Mouse (Mus musculus) midbrain, embryonic 10.5 days (tissue): Measurements from ENCODE around the gene Arhgef2. TPM values are rescaled to one million over a fixed set of nuclear protein-coding genes. Genes with fewer than 3 reads are reported as not detected.

Source experiments
- DNase-seq: peaks from one replicate; pipeline ENCODE4 v3.0.0-alpha.2; 2017; ENCODE audit warnings: low spot score
- H3K27ac ChIP-seq: fragments of 300-500 bp; sonication (generic); replicated peaks from 2 replicates; pipeline ENCODE4 v1.5.1; 2016; ENCODE audit warnings: mild to moderate bottlenecking
- H3K27me3 ChIP-seq: fragments of 300-500 bp; sonication (generic); 2 replicates; pipeline ENCODE4 v1.6.1; 2016; ENCODE audit warnings: low read depth, mild to moderate bottlenecking; ENCODE audit not compliant: poor library complexity, severe bottlenecking
- H3K36me3 ChIP-seq: fragments of 300-500 bp; sonication (generic); 2 replicates; pipeline ENCODE4 v1.6.1; 2016; ENCODE audit warnings: mild to moderate bottlenecking, moderate library complexity
- H3K4me1 ChIP-seq: fragments of 300-500 bp; sonication (generic); 2 replicates; pipeline ENCODE4 v1.6.1; 2016
- H3K4me3 ChIP-seq: fragments of 300-500 bp; sonication (generic); 2 replicates; pipeline ENCODE4 v1.5.1; 2016; ENCODE audit warnings: mild to moderate bottlenecking, moderate library complexity
- H3K9me3 ChIP-seq: fragments of 300-500 bp; sonication (generic); replicated peaks from 2 replicates; pipeline ENCODE4 v1.6.1; 2016; ENCODE audit warnings: mild to moderate bottlenecking
- WGBS: fragments of 180-500 bp; shearing (Covaris S2); methylation state at CpG from one replicate; pipeline ENCODE4 v1.1.7; 2016; 5-methylcytosine and 5-hydroxymethylcytosine counted together
- polyA plus RNA-seq: library from polyadenylated mRNA; unstranded; fragments of >200 nt; fragmentation: Nextera tagmentation; extraction: Ambion mirVana; gene quantifications from 2 replicates; pipeline ENCODE4 v1.2.1, GENCODE M21; 2016

The Arhgef2 gene
- polyA plus RNA-seq, 1 experiment from 2014 or later = 82.2 TPM

- Histone ChIP-seq H3K4me1 (peaks cover 83% of the 10 kb centered on the region), H3K4me3 (peak overlapping the region; percentile 82), H3K27ac (peak overlapping the region; percentile 98), H3K27me3 (0 out of 2 replicates have a peak, but pooled peaks cover 4% of the 10 kb centered on the region), H3K9me3 (no peaks in the 10 kb centered on the region), H3K36me3 (peaks cover 54% of the 10 kb centered on the region)
- DNase-seq = no peak
- WGBS = 55% methylated on average over 2 of the region's 2 CpGs
Measured at GRCm38 (mm10) chr3:88624951-88625350, 19.2 kb downstream of the Arhgef2 start.

- H3K36me3 ChIP-seq = peaks cover 60% of the 10 kb centered on the region
- no peaks in the 10 kb centered on the region for H3K9me3 ChIP-seq
- no peak for DNase-seq
- WGBS = 94% methylated on average over 7 of the region's 7 CpGs
- H3K4me3 ChIP-seq = peak overlapping the region; percentile 82; the same call in 1 of the 2 replicates
- H3K27me3 ChIP-seq = 0 out of 2 replicates have a peak, but pooled peaks cover under 1% of the 10 kb centered on the region
- peaks cover 83% of the 10 kb centered on the region for H3K4me1 ChIP-seq
- H3K27ac ChIP-seq = peak overlapping the region; percentile 98; the same call in 1 of the 2 replicates
Measured at GRCm38 (mm10) chr3:88625531-88625930, 19.8 kb downstream of the Arhgef2 start.

DNA sequence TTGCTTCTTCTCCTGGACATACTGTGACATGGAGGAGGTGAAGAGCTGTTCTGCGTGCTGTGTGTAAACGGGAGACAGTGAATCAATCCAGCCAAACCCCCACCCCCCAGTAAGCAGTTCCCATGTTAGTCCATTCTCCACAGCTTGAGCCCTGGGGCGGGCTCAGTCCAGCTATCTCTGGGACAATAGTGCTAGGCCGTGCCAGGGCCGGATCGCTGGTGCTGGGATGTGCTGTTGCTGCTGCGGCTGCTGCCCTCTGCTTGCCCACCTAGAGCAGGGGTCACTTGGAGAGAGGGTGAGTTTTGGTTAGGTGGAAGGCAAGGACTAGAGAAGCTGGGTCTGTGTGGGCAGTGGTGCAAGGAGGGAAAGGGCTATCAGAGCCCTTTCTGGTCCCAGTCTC lies 20.6 kb downstream of the Arhgef2 start:
- no peak for DNase-seq
- Histone ChIP-seq H3K36me3 (peaks cover 68% of the 10 kb centered on the region), H3K9me3 (no peaks in the 10 kb centered on the region), H3K27ac (0 out of 2 replicates have a peak overlapping the region, but pooled peaks have one; percentile 33), H3K27me3 (no peaks in the 10 kb centered on the region), H3K4me3 (peak overlapping the region; percentile 18; the same call in 1 of the 2 replicates), H3K4me1 (peaks cover 82% of the 10 kb centered on the region)
- WGBS = 88% methylated on average over 7 of the region's 7 CpGs

- H3K4me3 ChIP-seq = no peak overlapping the region
- H3K27ac ChIP-seq = no peak overlapping the region; the same call in 1 of the 2 replicates
- 75% methylated on average over 4 of the region's 4 CpGs for WGBS
- H3K9me3 ChIP-seq = no peaks in the 10 kb centered on the region
- no peak for DNase-seq
- no peaks in the 10 kb centered on the region for H3K27me3 ChIP-seq
- peaks cover 82% of the 10 kb centered on the region for H3K4me1 ChIP-seq
- peaks cover 76% of the 10 kb centered on the region for H3K36me3 ChIP-seq
Measured at GRCm38 (mm10) chr3:88627114-88627513, 21.3 kb downstream of the Arhgef2 start.

DNA sequence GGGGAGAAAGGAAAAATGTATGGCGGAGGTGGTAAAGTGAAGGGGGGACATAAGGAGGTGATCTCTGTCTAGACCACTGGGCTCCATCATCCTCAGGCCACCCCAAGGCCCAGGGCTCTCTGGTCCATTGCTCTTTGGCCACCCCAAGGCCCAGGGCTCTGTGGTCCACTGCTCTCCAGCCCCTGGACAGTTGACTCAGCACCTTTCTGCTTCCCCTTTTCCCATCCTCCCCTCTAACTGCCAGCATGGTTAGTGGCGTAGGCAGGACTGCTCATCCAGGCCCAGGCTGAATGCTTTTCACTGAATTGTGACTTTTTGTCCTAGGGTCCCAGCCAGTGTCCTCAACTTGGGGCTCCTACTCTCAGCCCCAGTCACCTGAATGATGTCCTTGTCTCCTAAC lies 21.8 kb downstream of the Arhgef2 start:
- WGBS = 88% methylated on average over 2 of the region's 2 CpGs
- Histone ChIP-seq H3K27me3 (no peaks in the 10 kb centered on the region), H3K27ac (no peak overlapping the region), H3K36me3 (peaks cover 80% of the 10 kb centered on the region), H3K4me1 (peaks cover 78% of the 10 kb centered on the region), H3K4me3 (no peak overlapping the region), H3K9me3 (no peaks in the 10 kb centered on the region)
- no peak for DNase-seq

DNA sequence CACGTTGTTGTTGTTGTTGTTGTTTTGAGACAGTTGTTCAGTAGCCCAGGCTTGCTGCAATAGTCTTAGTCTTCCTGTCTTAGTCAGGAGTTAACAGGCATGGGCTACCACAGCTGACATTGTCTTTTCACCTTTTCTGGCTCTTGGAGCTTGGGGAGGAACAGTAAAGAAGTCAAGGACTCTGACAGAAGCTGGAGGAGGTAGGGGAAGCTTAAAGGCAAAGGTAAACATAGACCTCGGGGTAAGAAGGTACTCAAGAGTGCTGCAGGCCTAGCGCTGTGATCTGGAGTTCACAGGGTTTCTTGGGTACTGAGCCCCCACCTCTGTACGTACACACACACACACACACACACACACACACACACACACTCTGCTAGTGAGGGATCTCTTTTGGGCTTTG lies 23.0 kb downstream of the Arhgef2 start:
- Histone ChIP-seq H3K27me3 (no peaks in the 10 kb centered on the region), H3K9me3 (no peaks in the 10 kb centered on the region), H3K4me1 (peaks cover 66% of the 10 kb centered on the region), H3K36me3 (peaks cover 92% of the 10 kb centered on the region), H3K4me3 (0 out of 2 replicates have a peak overlapping the region, but pooled peaks have one; percentile 1), H3K27ac (peak overlapping the region; percentile 28; the same call in 1 of the 2 replicates)
- 80% methylated on average over 4 of the region's 4 CpGs for WGBS
- no peak for DNase-seq

DNA sequence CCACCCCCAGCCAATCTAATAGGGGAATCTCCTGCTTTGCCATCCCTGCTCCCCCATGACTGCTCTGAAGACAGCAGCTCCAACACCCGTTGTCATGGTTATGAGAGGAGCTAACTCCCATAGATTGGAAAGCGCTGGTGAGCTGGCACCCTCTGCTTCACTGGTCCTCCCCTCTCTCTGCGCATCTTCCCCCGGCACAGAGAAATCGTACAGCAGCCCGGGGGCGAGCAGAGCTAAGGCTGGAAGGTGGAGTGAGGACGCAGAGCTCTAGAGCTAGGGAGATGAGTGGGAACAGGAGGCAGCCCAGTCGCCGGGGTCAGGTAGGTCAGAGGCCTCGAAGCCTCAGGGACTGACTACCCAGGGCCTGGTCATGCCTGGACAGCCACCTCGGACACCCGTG lies 23.5 kb downstream of the Arhgef2 start:
- H3K27ac ChIP-seq = peak overlapping the region; percentile 28; the same call in 1 of the 2 replicates
- H3K4me3 ChIP-seq = 0 out of 2 replicates have a peak overlapping the region, but pooled peaks have one; percentile 1
- 83% methylated on average over 13 of the region's 13 CpGs for WGBS
- no peaks in the 10 kb centered on the region for H3K27me3 ChIP-seq
- peaks cover 96% of the 10 kb centered on the region for H3K36me3 ChIP-seq
- H3K4me1 ChIP-seq = peaks cover 61% of the 10 kb centered on the region
- H3K9me3 ChIP-seq = no peaks in the 10 kb centered on the region
- DNase-seq = no peak

DNA sequence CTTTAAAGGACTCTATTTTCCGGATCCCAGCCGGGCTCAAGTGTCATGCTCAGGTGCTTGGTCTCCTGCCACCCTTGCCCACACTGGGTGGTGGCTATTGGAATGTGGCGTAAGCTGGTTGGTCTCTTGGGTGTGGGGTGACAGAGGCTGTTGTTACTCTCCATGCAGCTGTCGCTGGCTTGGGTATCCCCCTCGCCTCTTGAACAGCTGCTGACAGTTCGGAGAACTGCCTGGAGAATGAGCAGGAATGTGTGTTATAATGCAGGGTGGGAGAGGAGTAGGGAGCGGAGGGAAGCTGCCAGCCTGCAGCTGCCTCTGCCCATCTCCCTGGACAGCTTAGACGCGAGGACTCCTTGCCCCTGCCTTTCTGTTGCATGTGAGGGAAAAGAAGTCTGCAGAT lies 24.3 kb downstream of the Arhgef2 start:
- no peak overlapping the region for H3K27ac ChIP-seq
- H3K27me3 ChIP-seq = no peaks in the 10 kb centered on the region
- peaks cover 53% of the 10 kb centered on the region for H3K4me1 ChIP-seq
- H3K36me3 ChIP-seq = peaks cover 96% of the 10 kb centered on the region
- DNase-seq = no peak
- 80% methylated on average over 9 of the region's 9 CpGs for WGBS
- H3K9me3 ChIP-seq = no peaks in the 10 kb centered on the region
- H3K4me3 ChIP-seq = 0 out of 2 replicates have a peak overlapping the region, but pooled peaks have one; percentile 5

DNA sequence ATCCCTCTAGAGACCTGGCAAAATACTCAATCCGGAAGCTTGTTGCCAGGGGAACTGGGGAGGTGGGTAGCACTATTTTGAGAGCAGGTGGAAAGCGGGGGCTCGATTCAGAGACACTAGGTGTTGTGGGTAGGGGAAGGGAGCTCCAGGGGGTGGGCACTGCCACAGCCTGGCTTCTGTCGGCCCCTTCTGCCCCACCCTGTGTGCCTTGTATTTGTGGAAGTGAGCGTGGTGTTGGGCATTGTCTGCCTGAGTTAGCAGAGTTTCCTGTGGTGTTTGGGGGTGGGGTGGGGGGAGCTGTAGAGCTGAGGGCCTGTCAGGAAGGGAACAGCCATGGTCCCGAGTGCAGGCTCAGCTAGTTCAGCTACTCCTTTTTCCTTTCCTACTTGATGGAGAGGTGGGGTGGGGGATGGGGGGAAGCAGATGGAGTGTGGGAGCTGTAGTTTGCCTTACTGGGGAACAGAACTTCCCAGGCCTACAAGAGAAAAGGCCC lies 25.1 kb downstream of the Arhgef2 start:
- peaks cover 96% of the 10 kb centered on the region for H3K36me3 ChIP-seq
- no peaks in the 10 kb centered on the region for H3K27me3 ChIP-seq
- H3K9me3 ChIP-seq = no peaks in the 10 kb centered on the region
- no peak overlapping the region for H3K4me3 ChIP-seq
- DNase-seq = no peak
- no peak overlapping the region for H3K27ac ChIP-seq
- peaks cover 44% of the 10 kb centered on the region for H3K4me1 ChIP-seq
- WGBS = 66% methylated on average over 6 of the region's 6 CpGs

DNA sequence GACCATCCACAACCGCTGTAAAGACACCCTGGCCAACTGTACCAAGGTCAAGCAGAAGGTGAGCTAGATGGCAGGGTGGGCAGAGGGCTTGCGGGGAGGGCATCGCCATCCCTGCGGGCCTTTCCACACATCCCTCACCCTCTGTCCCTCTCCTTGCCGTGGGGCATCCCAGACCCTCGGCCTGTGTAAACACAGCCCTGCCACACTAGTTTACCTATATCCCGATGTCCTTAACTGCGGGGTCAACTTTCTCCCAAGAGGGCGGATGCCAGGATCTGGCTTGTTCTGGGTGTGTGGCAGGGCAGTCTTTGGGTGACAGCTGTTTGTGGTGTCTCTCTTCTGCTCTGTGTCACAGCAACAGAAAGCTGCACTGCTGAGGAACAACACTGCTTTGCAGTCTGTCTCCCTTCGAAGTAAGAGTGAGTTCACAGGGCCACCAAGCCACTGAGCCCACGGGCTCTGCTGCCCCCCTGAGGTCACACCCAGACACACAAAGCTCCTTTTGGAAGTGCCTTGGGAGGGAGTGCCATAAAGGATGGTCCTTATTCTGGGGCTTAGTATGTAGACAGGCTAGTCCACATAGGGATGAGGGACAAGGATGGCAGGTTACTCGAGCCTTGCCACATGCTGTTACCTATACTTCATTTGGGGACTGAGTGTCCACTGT lies 26.3 kb downstream of the Arhgef2 start:
- H3K4me3 ChIP-seq = no peak overlapping the region
- H3K27ac ChIP-seq = no peak overlapping the region
- no peaks in the 10 kb centered on the region for H3K27me3 ChIP-seq
- H3K4me1 ChIP-seq = peaks cover 33% of the 10 kb centered on the region
- DNase-seq = peak; percentile 37
- no peaks in the 10 kb centered on the region for H3K9me3 ChIP-seq
- H3K36me3 ChIP-seq = peaks cover 97% of the 10 kb centered on the region
- 82% methylated on average over 12 of the region's 12 CpGs for WGBS

GRCm38 (mm10) chr3:88633056-88633455 lies 27.3 kb downstream of the Arhgef2 start:
- Histone ChIP-seq H3K4me3 (no peak overlapping the region), H3K27ac (no peak overlapping the region), H3K36me3 (peaks cover 99% of the 10 kb centered on the region), H3K27me3 (no peaks in the 10 kb centered on the region), H3K9me3 (no peaks in the 10 kb centered on the region), H3K4me1 (peaks cover 26% of the 10 kb centered on the region)
- DNase-seq = no peak
- WGBS = 97% methylated on average over 10 of the region's 10 CpGs

- WGBS = 92% methylated on average over 19 of the region's 19 CpGs
- H3K9me3 ChIP-seq = no peaks in the 10 kb centered on the region
- no peaks in the 10 kb centered on the region for H3K27me3 ChIP-seq
- DNase-seq = no peak
- no peak overlapping the region for H3K27ac ChIP-seq
- H3K4me3 ChIP-seq = no peak overlapping the region
- H3K4me1 ChIP-seq = 0 out of 2 replicates have a peak, but pooled peaks cover 3% of the 10 kb centered on the region
- H3K36me3 ChIP-seq = peaks cover 99% of the 10 kb centered on the region
Measured at GRCm38 (mm10) chr3:88635506-88636275, 29.9 kb downstream of the Arhgef2 start.
